Mouse (Mus musculus): ENCODE results near the gene Adcy5. TPM values are rescaled to one million over a fixed set of nuclear protein-coding genes. Genes with fewer than 3 reads are reported as not detected.

The Adcy5 gene
- total and polyA plus RNA-seq, 3 experiments = under 0.01 to 0.08 TPM; not detected in 1

GRCm38 (mm10) chr16:35319335-35319734 is 164.7 kb downstream of the Adcy5 start (continued):
- TF ChIP-seq SMC3 (IDR thresholded peaks at IDR 0.05; ENCODE audit: low read depth, low read length) (peak; percentile 68), EP300 (IDR thresholded peaks at IDR 0.05; ENCODE audit: low read depth in 1 of 2, low read length in 2 of 2) (peak in 1 of 2 experiments; percentile 43; a peak in 2 of 4 replicates)

GRCm38 (mm10) chr16:35319773-35320172 is 165.1 kb downstream of the Adcy5 start:
- H3K79me2 ChIP-seq (ENCODE audit: control insufficient read depth, insufficient read depth, low read length, poor library complexity) = no peaks in the 10 kb centered on the region
- no peak for DNase-seq (ENCODE audit: low read depth, low spot score)
- H3K36me3 ChIP-seq (ENCODE audit: control insufficient read depth in 1 of 2, insufficient read depth in 2 of 2, low read length in 2 of 2) = peaks cover 0 to 14% of the 10 kb centered on the region in 2 experiments; a peak in 2 of 4 replicates
- H3K27ac ChIP-seq (ENCODE audit: control insufficient read depth, low read depth, low read length) = peak overlapping the region; percentile 31; the same call in 1 of the 2 replicates
- H3K4me3 ChIP-seq (ENCODE audit: control insufficient read depth in 1 of 2, insufficient read depth in 1 of 2, low read depth in 2 of 2, low read length in 2 of 2) = no peak overlapping the region
- H3K9me3 ChIP-seq (replicated peaks; ENCODE audit: insufficient read depth, low read length) = no peaks in the 10 kb centered on the region
- H3K27me3 ChIP-seq (ENCODE audit: control insufficient read depth in 1 of 2, insufficient read depth in 2 of 2, low read length in 2 of 2) = no peaks in the 10 kb centered on the region
- peak overlapping the region; percentile 12; the same call in 1 of the 2 replicates for H3K9ac ChIP-seq (ENCODE audit: control insufficient read depth, low read depth, low read length, poor library complexity, severe bottlenecking)
- H3K4me1 ChIP-seq (ENCODE audit: control insufficient read depth in 1 of 2, insufficient read depth in 2 of 2, low read length in 2 of 2) = peaks cover 6% of the 10 kb centered on the region in 2 experiments
- TF ChIP-seq E2F4 (IDR thresholded peaks at IDR 0.05; ENCODE audit: borderline replicate concordance, low read depth, low read length) = no peak
- TF ChIP-seq RCOR1 (IDR thresholded peaks at IDR 0.05; ENCODE audit: low read depth, low read length) = no peak
- no peak for TF ChIP-seq POLR2A (IDR thresholded peaks at IDR 0.05; ENCODE audit: control insufficient read depth in 1 of 2, insufficient read depth in 1 of 2, low read depth in 1 of 2, low read length in 2 of 2, poor library complexity in 1 of 2)
- TF ChIP-seq MYB (IDR thresholded peaks at IDR 0.05; ENCODE audit: low read depth, low read length) = no peak
- no peak for TF ChIP-seq USF2 (IDR thresholded peaks at IDR 0.05; ENCODE audit: borderline replicate concordance in 1 of 2, insufficient read depth in 1 of 2, low read depth in 1 of 2, low read length in 2 of 2)
- TF ChIP-seq RAD21 (IDR thresholded peaks at IDR 0.05; ENCODE audit: low read depth, low read length) = no peak
- TF ChIP-seq ZNF384 (IDR thresholded peaks at IDR 0.05; ENCODE audit: low read depth, low read length) = no peak
- no peak for TF ChIP-seq MYC (IDR thresholded peaks at IDR 0.05; ENCODE audit: low read depth, low read length)
- no peak for TF ChIP-seq CTCF (IDR thresholded peaks at IDR 0.05 in 2 of 3, conservative IDR thresholded peaks at IDR 0.05 in 1 of 3; ENCODE audit: control insufficient read depth in 1 of 3, insufficient read depth in 1 of 3, low read depth in 2 of 3, low read length in 3 of 3, poor library complexity in 1 of 3, severe bottlenecking in 1 of 3)
- TF ChIP-seq TBP (IDR thresholded peaks at IDR 0.05; ENCODE audit: low read depth, low read length) = no peak
- no peak for TF ChIP-seq ZMIZ1 (IDR thresholded peaks at IDR 0.05; ENCODE audit: low read depth, low read length)
- no peak for TF ChIP-seq ELF1 (IDR thresholded peaks at IDR 0.05; ENCODE audit: low read depth, low read length)

GRCm38 (mm10) chr16:35330451-35330850 is 175.8 kb downstream of the Adcy5 start:
- no peaks in the 10 kb centered on the region for H3K79me2 ChIP-seq (ENCODE audit: control insufficient read depth, insufficient read depth, low read length, poor library complexity)
- no peaks in the 10 kb centered on the region for H3K27me3 ChIP-seq (ENCODE audit: control insufficient read depth in 1 of 2, insufficient read depth in 2 of 2, low read length in 2 of 2)
- no peaks in the 10 kb centered on the region for H3K4me1 ChIP-seq (ENCODE audit: control insufficient read depth in 1 of 2, insufficient read depth in 2 of 2, low read length in 2 of 2)
- no peak for DNase-seq (ENCODE audit: low read depth, low spot score)
- H3K4me3 ChIP-seq (ENCODE audit: control insufficient read depth in 1 of 2, insufficient read depth in 1 of 2, low read depth in 2 of 2, low read length in 2 of 2) = no peak overlapping the region
- no peak overlapping the region for H3K27ac ChIP-seq (ENCODE audit: control insufficient read depth, low read depth, low read length)
- no peaks in the 10 kb centered on the region for H3K36me3 ChIP-seq (ENCODE audit: control insufficient read depth in 1 of 2, insufficient read depth in 2 of 2, low read length in 2 of 2)
- no peak for TF ChIP-seq MXI1 (IDR thresholded peaks at IDR 0.05; ENCODE audit: low read depth, low read length)
- TF ChIP-seq ELF1 (IDR thresholded peaks at IDR 0.05; ENCODE audit: low read depth, low read length) = no peak
- TF ChIP-seq USF1 (IDR thresholded peaks at IDR 0.05; ENCODE audit: low read depth, low read length) = no peak
- TF ChIP-seq ZKSCAN1 (IDR thresholded peaks at IDR 0.05; ENCODE audit: low read depth, low read length) = no peak
- no peak for TF ChIP-seq ETS1 (IDR thresholded peaks at IDR 0.05; ENCODE audit: low read depth, low read length)
- no peak for TF ChIP-seq BHLHE40 (IDR thresholded peaks at IDR 0.05; ENCODE audit: borderline replicate concordance, low read depth, low read length)
- no peak for TF ChIP-seq ZMIZ1 (IDR thresholded peaks at IDR 0.05; ENCODE audit: low read depth, low read length)
- TF ChIP-seq POLR2AphosphoS5 (IDR thresholded peaks at IDR 0.05; ENCODE audit: borderline replicate concordance, low read depth, low read length) = no peak
- no peak for TF ChIP-seq TBP (IDR thresholded peaks at IDR 0.05; ENCODE audit: low read depth, low read length)
- TF ChIP-seq MAFK (IDR thresholded peaks at IDR 0.05; ENCODE audit: borderline replicate concordance, low read depth, low read length) = no peak
- no peak for TF ChIP-seq NRF1 (IDR thresholded peaks at IDR 0.05; ENCODE audit: insufficient read depth, low read depth, low read length, poor library complexity, severe bottlenecking)
- no peak for TF ChIP-seq RAD21 (IDR thresholded peaks at IDR 0.05; ENCODE audit: low read depth, low read length)
- no peak for TF ChIP-seq GATA1 (IDR thresholded peaks at IDR 0.05; ENCODE audit: low read depth, low read length)
- TF ChIP-seq MYC (IDR thresholded peaks at IDR 0.05; ENCODE audit: low read depth, low read length) = no peak
- TF ChIP-seq GABPA (IDR thresholded peaks at IDR 0.05; ENCODE audit: low read depth, low read length) = no peak
- TF ChIP-seq JUND (IDR thresholded peaks at IDR 0.05; ENCODE audit: low read depth, low read length) = no peak
- no peak for TF ChIP-seq ZC3H11A (IDR thresholded peaks at IDR 0.05; ENCODE audit: low read depth, low read length)
- TF ChIP-seq ZNF384 (IDR thresholded peaks at IDR 0.05; ENCODE audit: low read depth, low read length) = no peak
- no peak for TF ChIP-seq USF2 (IDR thresholded peaks at IDR 0.05; ENCODE audit: borderline replicate concordance in 1 of 2, insufficient read depth in 1 of 2, low read depth in 1 of 2, low read length in 2 of 2)
- TF ChIP-seq KAT2A (conservative IDR thresholded peaks at IDR 0.05; ENCODE audit: low read depth, low read length) = no peak
- no peaks in the 10 kb centered on the region for H3K9me3 ChIP-seq (replicated peaks; ENCODE audit: insufficient read depth, low read length)
- no peak overlapping the region for H3K9ac ChIP-seq (ENCODE audit: control insufficient read depth, low read depth, low read length, poor library complexity, severe bottlenecking)

Measured in MEL (cell line).